ENCODE assay signal across 14 mouse cellular contexts in genomic region chr11:98353651-98354211, GRCm38 (mm10). TPM values are rescaled to one million over a fixed set of nuclear protein-coding genes. Genes with fewer than 3 reads are reported as not detected.
DNase-seq lines count a peak whose midpoint lies in the region; ATAC-seq lines count a peak whose summit lies in the region.
"Had no signal": no experiment of that assay in that cellular context is flagged by ENCODE, and none has a peak within 500 bp of the region (broad histone marks: within the 10 kb centered on the region; RNA-seq: fewer than 3 reads in every experiment).

No protein-coding gene starts in this region.

- no peak for DNase-seq in forebrain, embryonic 14.5 days (ENCODE audit: low spot score)
- DNase-seq in ovary, postnatal 36 days (ENCODE audit: low spot score), result peak; percentile 50
- no peak for DNase-seq in ovary, postnatal 10 days (ENCODE audit: low spot score)
- peak; percentile 59 to 75 for DNase-seq in kidney, postnatal 36 days
- DNase-seq in embryo, embryonic 10.5 days (ENCODE audit: low spot score), result no peak
- DNase-seq: cerebellum, postnatal 14 days; gastrocnemius, postnatal 36 days had no signal

- H3K27me3 ChIP-seq in forebrain, embryonic 12.5 days, result peaks cover 78% of the 10 kb centered on the region
- H3K27me3 ChIP-seq in forebrain, embryonic 14.5 days (replicated peaks; ENCODE audit: control insufficient read depth, insufficient read depth, low read length), result peaks cover 32% of the 10 kb centered on the region
- peaks cover 39% of the 10 kb centered on the region for H3K27me3 ChIP-seq in stomach, embryonic 15.5 days (replicated peaks)
- H3K27me3 ChIP-seq in forebrain, embryonic 15.5 days, result peaks cover 34% of the 10 kb centered on the region

- no peak overlapping the region for H3K4me2 ChIP-seq in forebrain, embryonic 12.5 days
- no peak overlapping the region for H3K4me2 ChIP-seq in forebrain, embryonic 14.5 days (ENCODE audit: low read length)
- no peak overlapping the region for H3K4me2 ChIP-seq in stomach, embryonic 15.5 days
- H3K4me2 ChIP-seq in forebrain, embryonic 15.5 days (replicated peaks), result no peak overlapping the region
- H3K4me2 ChIP-seq: midbrain, embryonic 12.5 days; neural tube, embryonic 13.5 days had no signal

- H3K27ac ChIP-seq in forebrain, embryonic 12.5 days, result no peak overlapping the region
- no peak overlapping the region for H3K27ac ChIP-seq in forebrain, embryonic 14.5 days (ENCODE audit: low read depth, low read length)
- 0 out of 2 replicates have a peak overlapping the region, but pooled peaks have one; percentile 41 for H3K27ac ChIP-seq in stomach, embryonic 15.5 days
- H3K27ac ChIP-seq in forebrain, embryonic 15.5 days (replicated peaks), result no peak overlapping the region
- H3K27ac ChIP-seq: midbrain, embryonic 12.5 days; neural tube, embryonic 13.5 days had no signal

- 0 out of 2 replicates have a peak overlapping the region, but pooled peaks have one; percentile 36 for H3K9ac ChIP-seq in forebrain, embryonic 12.5 days
- no peak overlapping the region for H3K9ac ChIP-seq in forebrain, embryonic 14.5 days (ENCODE audit: low read length)
- no peak overlapping the region; the same call in 1 of the 2 replicates for H3K9ac ChIP-seq in stomach, embryonic 15.5 days
- no peak overlapping the region for H3K9ac ChIP-seq in forebrain, embryonic 15.5 days (replicated peaks)
- H3K9ac ChIP-seq: midbrain, embryonic 12.5 days; neural tube, embryonic 13.5 days had no signal

- ATAC-seq in forebrain, embryonic 12.5 days (ENCODE audit: low FRiP score), result no peak
- no peak for ATAC-seq in forebrain, embryonic 14.5 days
- ATAC-seq in stomach, embryonic 15.5 days (ENCODE audit: insufficient read depth, low FRiP score, low read depth), result no peak
- no peak for ATAC-seq in forebrain, embryonic 15.5 days (replicated peaks)

- no peak overlapping the region for H3K4me3 ChIP-seq in forebrain, embryonic 12.5 days (replicated peaks)
- H3K4me3 ChIP-seq in forebrain, embryonic 14.5 days (ENCODE audit: low read depth, low read length), result no peak overlapping the region
- no peak overlapping the region for H3K4me3 ChIP-seq in stomach, embryonic 15.5 days (replicated peaks)
- no peak overlapping the region for H3K4me3 ChIP-seq in forebrain, embryonic 15.5 days
- H3K4me3 ChIP-seq: midbrain, embryonic 12.5 days; neural tube, embryonic 13.5 days had no signal

- 40% methylated on average over 8 of the region's 8 CpGs for WGBS in forebrain, embryonic 12.5 days
- WGBS in forebrain, embryonic 14.5 days, result 28% methylated on average over 8 of the region's 8 CpGs
- 27% methylated on average over 8 of the region's 8 CpGs for WGBS in stomach, embryonic 15.5 days
- 40% methylated on average over 8 of the region's 8 CpGs for WGBS in forebrain, embryonic 15.5 days

- H3K4me1 ChIP-seq in forebrain, embryonic 12.5 days, result peaks cover 14% of the 10 kb centered on the region
- H3K4me1 ChIP-seq in forebrain, embryonic 14.5 days (ENCODE audit: control insufficient read depth, insufficient read depth, low read length), result peaks cover 4% of the 10 kb centered on the region; the same call in 1 of the 2 replicates
- peaks cover 31% of the 10 kb centered on the region for H3K4me1 ChIP-seq in stomach, embryonic 15.5 days
- peaks cover 12% of the 10 kb centered on the region for H3K4me1 ChIP-seq in forebrain, embryonic 15.5 days

- no peaks in the 10 kb centered on the region for H3K9me3 ChIP-seq in forebrain, embryonic 12.5 days
- H3K9me3 ChIP-seq in forebrain, embryonic 14.5 days (replicated peaks; ENCODE audit: control insufficient read depth, low read length), result no peaks in the 10 kb centered on the region
- no peaks in the 10 kb centered on the region for H3K9me3 ChIP-seq in stomach, embryonic 15.5 days
- H3K9me3 ChIP-seq in forebrain, embryonic 15.5 days, result no peaks in the 10 kb centered on the region
- H3K9me3 ChIP-seq: midbrain, embryonic 12.5 days; neural tube, embryonic 13.5 days had no signal

- no peaks in the 10 kb centered on the region for H3K36me3 ChIP-seq in forebrain, embryonic 12.5 days (replicated peaks)
- no peaks in the 10 kb centered on the region for H3K36me3 ChIP-seq in forebrain, embryonic 14.5 days (ENCODE audit: control insufficient read depth, insufficient read depth, low read length)
- H3K36me3 ChIP-seq in stomach, embryonic 15.5 days, result no peaks in the 10 kb centered on the region
- no peaks in the 10 kb centered on the region for H3K36me3 ChIP-seq in forebrain, embryonic 15.5 days
- H3K36me3 ChIP-seq: midbrain, embryonic 12.5 days; neural tube, embryonic 13.5 days had no signal

RNA-seq across cellular contexts. Expression of gene Stard3, which starts 4.4 kb away (rescaled TPM):
- 42.0 and 42.5 TPM in 2 replicates for polyA plus RNA-seq in forebrain, embryonic 12.5 days (2016; fragmentation: Nextera tagmentation; extraction: Ambion mirVana)
- polyA plus RNA-seq in forebrain, embryonic 14.5 days (2014; fragmentation: Nextera tagmentation; extraction: Ambion mirVana), result 43.8 and 46.6 TPM in 2 replicates
- polyA plus RNA-seq in stomach, embryonic 15.5 days (2015; fragmentation: Nextera tagmentation; extraction: Ambion mirVana), result 41.1 and 46.4 TPM in 2 replicates
- polyA plus RNA-seq in forebrain, embryonic 15.5 days (2015; fragmentation: Nextera tagmentation; extraction: Ambion mirVana), result 53.2 and 56.5 TPM in 2 replicates

RNA-seq across cellular contexts. Expression of gene Ppp1r1b, which starts 5.5 kb away (rescaled TPM):
- 3.0 and 3.1 TPM in 2 replicates for polyA plus RNA-seq in forebrain, embryonic 12.5 days (2016; fragmentation: Nextera tagmentation; extraction: Ambion mirVana)
- polyA plus RNA-seq in forebrain, embryonic 14.5 days (2014; fragmentation: Nextera tagmentation; extraction: Ambion mirVana), result 33.1 and 42.2 TPM in 2 replicates
- polyA plus RNA-seq in stomach, embryonic 15.5 days (2015; fragmentation: Nextera tagmentation; extraction: Ambion mirVana), result 20.2 and 21.5 TPM in 2 replicates
- 49.6 and 60.4 TPM in 2 replicates for polyA plus RNA-seq in forebrain, embryonic 15.5 days (2015; fragmentation: Nextera tagmentation; extraction: Ambion mirVana)

RNA-seq across cellular contexts. Expression of gene Neurod2, which starts 24.3 kb away (rescaled TPM):
- polyA plus RNA-seq in forebrain, embryonic 12.5 days (2016; fragmentation: Nextera tagmentation; extraction: Ambion mirVana), result 19.9 and 20.5 TPM in 2 replicates
- polyA plus RNA-seq in forebrain, embryonic 14.5 days (2014; fragmentation: Nextera tagmentation; extraction: Ambion mirVana), result 64.1 and 90.9 TPM in 2 replicates
- 0.09 and 0.18 TPM in 2 replicates for polyA plus RNA-seq in stomach, embryonic 15.5 days (2015; fragmentation: Nextera tagmentation; extraction: Ambion mirVana)
- 142 and 148 TPM in 2 replicates for polyA plus RNA-seq in forebrain, embryonic 15.5 days (2015; fragmentation: Nextera tagmentation; extraction: Ambion mirVana)
- polyA plus RNA-seq: liver, adult 2 months; spleen, adult 2 months had no signal

RNA-seq across cellular contexts. Expression of gene Tcap, which starts 29.9 kb away (rescaled TPM):
- polyA plus RNA-seq in forebrain, embryonic 12.5 days (2016; fragmentation: Nextera tagmentation; extraction: Ambion mirVana), result 0.20 and 0.36 TPM in 2 replicates
- 0.23 TPM in 1 of 2 replicates, not detected in the other for polyA plus RNA-seq in forebrain, embryonic 14.5 days (2014; fragmentation: Nextera tagmentation; extraction: Ambion mirVana)
- polyA plus RNA-seq in stomach, embryonic 15.5 days (2015; fragmentation: Nextera tagmentation; extraction: Ambion mirVana), result 0.23 and 0.43 TPM in 2 replicates
- polyA plus RNA-seq in forebrain, embryonic 15.5 days (2015; fragmentation: Nextera tagmentation; extraction: Ambion mirVana), result 0.18 and 0.20 TPM in 2 replicates

RNA-seq across cellular contexts. Expression of gene Pnmt, which starts 32.5 kb away (rescaled TPM):
- 0.17 TPM in 1 of 2 replicates, not detected in the other for polyA plus RNA-seq in forebrain, embryonic 12.5 days (2016; fragmentation: Nextera tagmentation; extraction: Ambion mirVana)
- 0.32 and 0.36 TPM in 2 replicates for polyA plus RNA-seq in forebrain, embryonic 14.5 days (2014; fragmentation: Nextera tagmentation; extraction: Ambion mirVana)
- 0.22 TPM in 1 of 2 replicates, not detected in the other for polyA plus RNA-seq in stomach, embryonic 15.5 days (2015; fragmentation: Nextera tagmentation; extraction: Ambion mirVana)
- 0.42 and 0.70 TPM in 2 replicates for polyA plus RNA-seq in forebrain, embryonic 15.5 days (2015; fragmentation: Nextera tagmentation; extraction: Ambion mirVana)
- polyA plus RNA-seq: liver, adult 2 months; spleen, adult 2 months had no signal

Comparison
In these comparisons a context has a peak if more than half of its experiments do, and no peak if none do; other contexts are left out.
1. DNase-seq: peak in ovary, postnatal 36 days (single experiment) and kidney, postnatal 36 days (2 of 2); none in forebrain, embryonic 14.5 days (single experiment), ovary, postnatal 10 days (single experiment) and embryo, embryonic 10.5 days (single experiment).
2. RNA of gene Neurod2, which starts 24.3 kb away (polyA plus RNA-seq): 142 to 148 TPM in forebrain, embryonic 15.5 days, 64.1 to 90.9 TPM in forebrain, embryonic 14.5 days and 19.9 to 20.5 TPM in forebrain, embryonic 12.5 days; 0.09 to 0.18 TPM in stomach, embryonic 15.5 days; every median in the first group is over 10 times any median in the second.